Mouse (Mus musculus) thymus, adult 2 months (tissue): ENCODE measurements around the gene C1qtnf6. TPM values are rescaled to one million over a fixed set of nuclear protein-coding genes. Genes with fewer than 3 reads are reported as not detected.
A peak's percentile ranks its signal among the peaks of the same experiment; 100 is the strongest.

Experiments used
- DNase-seq: peaks from one replicate; pipeline ENCODE4 v3.0.0; 2021
- H3K27ac ChIP-seq: fragments of 200-500 bp; 2 replicates; pipeline ENCODE4 v1.5.1; 2012; ENCODE audit warnings: low read length, control low read depth; ENCODE audit not compliant: control insufficient read depth, insufficient read depth
- H3K27me3 ChIP-seq: fragments of 200-500 bp; 2 replicates; pipeline ENCODE4 v1.6.1; 2012; ENCODE audit warnings: mild to moderate bottlenecking, low read length, moderate library complexity, mixed read lengths; ENCODE audit not compliant: control insufficient read depth, insufficient read depth
- H3K36me3 ChIP-seq: fragments of 200-500 bp; 2 replicates; pipeline ENCODE4 v1.6.1; 2012; ENCODE audit warnings: mild to moderate bottlenecking, low read length, moderate library complexity; ENCODE audit not compliant: control insufficient read depth, insufficient read depth
- H3K4me1 ChIP-seq: fragments of 200-500 bp; replicated peaks from 2 replicates; pipeline ENCODE4 v1.6.1; 2012; ENCODE audit warnings: low read length; ENCODE audit not compliant: control insufficient read depth, insufficient read depth
- H3K4me3 ChIP-seq: fragments of 200-500 bp; 2 replicates; pipeline ENCODE4 v1.5.1; 2012; ENCODE audit warnings: mild to moderate bottlenecking, low read length, control low read depth, moderate library complexity; ENCODE audit not compliant: control insufficient read depth, insufficient read depth
- CTCF ChIP-seq: fragments of 200-500 bp; IDR thresholded peaks from 2 replicates; pipeline ENCODE4 v1.5.1; 2012; ENCODE audit warnings: mild to moderate bottlenecking, control low read depth, low read length, moderate library complexity, borderline replicate concordance; ENCODE audit not compliant: control insufficient read depth, poor library complexity, insufficient read depth; ENCODE audit errors: extremely low read depth
- POLR2A ChIP-seq: fragments of 200-500 bp; IDR thresholded peaks from 2 replicates; pipeline ENCODE4 v1.6.1; 2012; ENCODE audit warnings: mild to moderate bottlenecking, low read length, control low read depth, moderate library complexity; ENCODE audit not compliant: control insufficient read depth, poor library complexity, insufficient read depth; ENCODE audit errors: extremely low read depth
- WGBS: fragments of 180-500 bp; shearing (Covaris S2); methylation state at CpG from one replicate; pipeline ENCODE4 v1.1.7; 2018; 5-methylcytosine and 5-hydroxymethylcytosine counted together
- polyA plus RNA-seq: library from polyadenylated mRNA; depleted of rRNA; stranded (reverse); fragments of >200 nt; gene quantifications from 2 replicates; pipeline ENCODE4 v1.2.3, GENCODE M21; 2012

The C1qtnf6 gene
- polyA plus RNA-seq, 1 experiment: 12.5 TPM

GRCm38 (mm10) chr15:78541606-78542005, 10.4 kb upstream of the C1qtnf6 start:
- TF ChIP-seq CTCF: no peak
- no peak for TF ChIP-seq POLR2A
- 76% methylated on average over 3 of the region's 3 CpGs for WGBS
- Histone ChIP-seq H3K27ac (no peak overlapping the region), H3K27me3 (no peaks in the 10 kb centered on the region; the same call in 1 of the 2 replicates), H3K36me3 (no peaks in the 10 kb centered on the region), H3K4me3 (no peak overlapping the region), H3K4me1 (no peaks in the 10 kb centered on the region)
- no peak for DNase-seq

- H3K27ac ChIP-seq: no peak overlapping the region
- H3K4me3 ChIP-seq: no peak overlapping the region
- H3K27me3 ChIP-seq: no peaks in the 10 kb centered on the region; the same call in 1 of the 2 replicates
- no peak for DNase-seq
- H3K36me3 ChIP-seq: no peaks in the 10 kb centered on the region
- TF ChIP-seq CTCF (no peak), POLR2A (no peak)
- 84% methylated on average over 3 of the region's 3 CpGs for WGBS
- no peaks in the 10 kb centered on the region for H3K4me1 ChIP-seq
These were observed 9.8 kb upstream of the C1qtnf6 start for GRCm38 (mm10) chr15:78541036-78541435.

DNA sequence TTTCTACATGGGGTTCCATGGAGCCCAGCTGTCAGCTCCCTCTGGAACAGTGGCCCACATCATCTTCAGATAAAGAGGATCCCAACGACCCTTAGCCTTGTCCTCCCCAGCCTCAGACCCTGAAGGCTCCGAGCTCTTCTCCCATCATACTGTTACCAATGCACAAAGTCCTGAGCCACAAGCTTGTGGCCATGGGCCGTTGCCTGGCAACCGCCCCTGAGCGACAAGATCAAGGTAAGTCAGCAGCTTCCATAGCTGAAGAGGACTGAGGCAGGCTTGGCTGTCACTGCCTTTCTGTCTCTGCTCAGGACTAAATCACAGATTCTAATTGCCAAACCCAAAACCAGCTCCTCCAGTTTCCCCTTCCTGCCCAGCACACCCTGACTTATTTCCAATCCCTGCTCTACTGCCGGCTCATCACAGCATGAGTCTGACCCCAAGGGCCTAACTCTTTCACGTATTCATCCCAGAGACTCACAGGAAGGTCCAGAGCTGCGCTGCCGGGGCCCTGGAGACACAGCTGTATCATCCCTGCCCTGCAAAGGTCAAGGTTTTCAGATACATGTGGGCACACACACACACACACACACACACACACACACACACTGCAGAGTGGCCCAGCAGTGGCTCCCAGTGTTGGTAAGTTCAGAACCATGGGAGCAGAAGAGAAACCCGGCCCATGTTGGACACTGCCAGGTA, 4.7 kb upstream of the C1qtnf6 start:
- Histone ChIP-seq H3K27me3 (no peaks in the 10 kb centered on the region), H3K4me3 (no peak overlapping the region), H3K27ac (no peak overlapping the region), H3K4me1 (0 out of 2 replicates have a peak, but pooled peaks cover 4% of the 10 kb centered on the region), H3K36me3 (no peaks in the 10 kb centered on the region)
- DNase-seq: no peak
- TF ChIP-seq POLR2A: no peak
- no peak for TF ChIP-seq CTCF
- 83% methylated on average over 10 of the region's 10 CpGs for WGBS

- no peak for DNase-seq
- Histone ChIP-seq H3K4me1 (peaks cover 11% of the 10 kb centered on the region), H3K4me3 (no peak overlapping the region), H3K27me3 (no peaks in the 10 kb centered on the region), H3K27ac (no peak overlapping the region), H3K36me3 (no peaks in the 10 kb centered on the region)
- TF ChIP-seq POLR2A (no peak), CTCF (no peak)
- 90% methylated on average over 10 of the region's 10 CpGs for WGBS
These were observed 2.2 kb upstream of the C1qtnf6 start for GRCm38 (mm10) chr15:78533346-78533835.

- Histone ChIP-seq H3K4me1 (peaks cover 17% of the 10 kb centered on the region), H3K36me3 (no peaks in the 10 kb centered on the region), H3K27me3 (no peaks in the 10 kb centered on the region), H3K4me3 (no peak overlapping the region), H3K27ac (no peak overlapping the region)
- TF ChIP-seq POLR2A (no peak), CTCF (no peak)
- no peak for DNase-seq
- 87% methylated on average over 10 of the region's 10 CpGs for WGBS
These were observed 1.5 kb upstream of the C1qtnf6 start for GRCm38 (mm10) chr15:78532566-78533345.

DNA sequence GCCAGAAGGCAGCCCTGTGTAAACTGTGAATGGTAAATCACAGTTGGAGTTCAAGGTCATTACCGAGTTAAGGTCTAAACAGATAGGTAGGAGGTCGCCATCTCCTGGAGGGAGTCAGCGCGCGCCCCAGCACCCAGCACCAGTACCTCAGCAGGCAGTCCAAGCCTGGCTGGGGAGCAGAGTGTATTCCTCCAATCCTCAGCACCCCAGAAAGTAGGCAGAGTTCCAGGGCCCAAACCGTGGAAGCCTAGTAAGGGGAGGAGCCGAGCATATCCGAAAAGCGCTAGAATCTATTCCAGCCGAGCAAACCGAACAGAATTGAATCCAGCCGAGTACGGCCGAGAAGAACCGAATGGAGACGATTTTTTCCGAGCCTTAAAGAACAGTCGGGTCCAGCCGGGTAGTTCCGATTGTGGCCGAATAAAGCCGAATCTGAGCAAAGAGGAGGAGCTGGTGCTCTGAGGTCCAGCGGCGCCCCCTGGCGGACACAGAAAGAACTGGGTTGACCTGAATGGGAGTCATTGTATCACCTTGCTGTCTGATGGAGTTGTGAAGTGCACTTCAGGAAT, 769 bp upstream of the C1qtnf6 start:
- peaks cover 21% of the 10 kb centered on the region for H3K4me1 ChIP-seq

More for the DNA sequence above, 769 bp upstream of the C1qtnf6 start:
- H3K27ac ChIP-seq: no peak overlapping the region
- no peaks in the 10 kb centered on the region for H3K36me3 ChIP-seq
- H3K27me3 ChIP-seq: no peaks in the 10 kb centered on the region
- DNase-seq: peak; percentile 97
- under 1% methylated on average over 25 of the region's 25 CpGs for WGBS
- TF ChIP-seq CTCF (peak; percentile 92), POLR2A (no peak)
- H3K4me3 ChIP-seq: peak overlapping the region; percentile 50
